Mouse (Mus musculus) ZHBTc4 (cell line): ENCODE measurements around the gene Dctd.
A peak's percentile ranks its signal among the peaks of the same experiment; 100 is the strongest.

Experiments used
- DNase-seq: peaks from one replicate; pipeline ENCODE4 v3.0.0-alpha.2; 2011; ENCODE audit warnings: low read depth, low spot score

The Dctd gene

GRCm38 (mm10) chr8:48098792-48099191, at the start of gene Dctd:
Gene Dctd, plus strand, starts transcription at chr8:48099092.
- DNase-seq, result no peak

DNA sequence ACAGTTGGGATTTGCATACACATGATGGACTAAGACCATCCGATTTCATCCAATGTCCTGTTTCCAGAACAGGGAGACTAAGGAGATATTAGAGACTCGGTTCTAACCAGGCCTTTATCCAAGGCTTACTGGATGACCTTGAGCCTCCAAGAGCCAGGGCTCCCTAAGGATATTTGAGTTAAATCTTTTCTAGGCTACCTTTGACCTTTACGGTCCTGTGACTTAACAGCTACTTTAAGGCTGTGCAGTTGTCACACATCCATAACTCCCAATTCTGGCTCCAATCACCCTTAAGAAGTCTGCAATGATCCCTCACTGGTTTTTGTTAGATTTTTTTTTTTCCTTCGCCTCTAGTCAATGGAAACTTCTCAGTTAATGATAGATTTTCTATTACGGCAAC, 45.3 kb upstream of the Dctd start:
- no peak for DNase-seq

DNA sequence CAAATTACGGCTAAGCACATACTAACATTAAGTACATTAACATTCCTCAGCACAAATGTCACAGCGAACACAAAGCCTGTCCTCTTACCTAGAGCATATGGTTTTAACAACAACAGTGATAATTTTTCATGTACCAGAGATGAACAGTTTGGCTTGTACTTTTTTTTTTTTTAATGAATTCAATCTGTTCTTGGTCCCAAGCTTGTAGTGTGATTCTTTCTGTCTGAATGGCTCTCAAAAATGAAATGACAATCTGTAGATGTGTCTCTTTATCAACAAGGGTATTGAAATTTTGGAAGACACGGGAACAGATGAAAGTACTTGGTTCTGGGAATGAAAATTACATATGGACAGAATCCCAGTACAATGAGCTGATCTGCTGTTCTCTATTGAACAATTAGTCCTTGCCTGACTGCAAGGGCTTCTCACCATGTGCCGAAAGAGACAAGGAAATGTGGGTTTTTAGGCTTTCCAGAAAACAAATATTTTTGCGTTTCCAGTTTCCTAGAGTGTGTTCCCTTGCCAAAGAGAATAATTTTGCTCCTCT, 35.3 kb upstream of the Dctd start:
- DNase-seq, result no peak

DNA sequence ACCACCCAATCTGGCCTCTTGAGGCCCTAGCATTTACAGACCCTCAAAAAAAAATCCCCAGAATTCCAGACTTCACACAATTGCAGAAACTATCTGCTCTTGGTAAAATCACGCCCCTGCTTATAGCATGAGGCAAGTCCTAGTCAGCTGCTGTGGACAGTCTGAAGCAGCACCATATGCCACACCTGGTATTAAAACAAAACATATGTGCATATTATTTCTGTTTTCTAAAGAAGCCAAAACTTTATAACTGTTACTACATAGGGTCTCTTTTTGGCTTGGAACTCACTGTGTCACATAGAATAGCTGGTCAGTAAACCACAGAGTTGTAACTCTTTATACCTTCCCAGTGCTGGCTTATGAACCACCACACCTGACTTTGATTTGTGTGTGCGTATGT, 24.7 kb upstream of the Dctd start:
- no peak for DNase-seq

GRCm38 (mm10) chr8:48082343-48082742, 16.5 kb upstream of the Dctd start:
- no peak for DNase-seq

- DNase-seq, result no peak
Measured at GRCm38 (mm10) chr8:48090661-48091060, 8.2 kb upstream of the Dctd start.

DNA sequence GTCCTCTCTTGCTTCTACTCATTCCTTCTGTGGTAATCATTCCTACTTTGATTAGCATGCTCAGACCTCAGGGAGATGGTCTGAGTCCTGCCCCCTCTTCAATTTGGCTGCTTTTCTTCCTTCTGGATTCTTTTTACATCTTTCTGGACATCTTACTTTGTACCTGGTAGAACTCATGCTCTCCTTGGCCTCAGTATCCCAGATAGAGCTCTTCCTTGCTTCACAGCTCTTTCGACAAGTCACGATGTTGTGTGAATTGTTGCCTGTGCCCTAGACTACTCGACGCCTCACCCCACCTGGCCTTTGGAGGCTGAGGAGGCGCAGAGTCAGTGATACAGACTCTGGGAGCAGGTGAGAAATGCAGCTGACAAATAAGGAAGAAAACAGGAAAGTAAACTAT, 3.5 kb upstream of the Dctd start:
- DNase-seq, result no peak

- peak; percentile 79 for DNase-seq
Measured at GRCm38 (mm10) chr8:48097131-48097794, 1.6 kb upstream of the Dctd start.

DNA sequence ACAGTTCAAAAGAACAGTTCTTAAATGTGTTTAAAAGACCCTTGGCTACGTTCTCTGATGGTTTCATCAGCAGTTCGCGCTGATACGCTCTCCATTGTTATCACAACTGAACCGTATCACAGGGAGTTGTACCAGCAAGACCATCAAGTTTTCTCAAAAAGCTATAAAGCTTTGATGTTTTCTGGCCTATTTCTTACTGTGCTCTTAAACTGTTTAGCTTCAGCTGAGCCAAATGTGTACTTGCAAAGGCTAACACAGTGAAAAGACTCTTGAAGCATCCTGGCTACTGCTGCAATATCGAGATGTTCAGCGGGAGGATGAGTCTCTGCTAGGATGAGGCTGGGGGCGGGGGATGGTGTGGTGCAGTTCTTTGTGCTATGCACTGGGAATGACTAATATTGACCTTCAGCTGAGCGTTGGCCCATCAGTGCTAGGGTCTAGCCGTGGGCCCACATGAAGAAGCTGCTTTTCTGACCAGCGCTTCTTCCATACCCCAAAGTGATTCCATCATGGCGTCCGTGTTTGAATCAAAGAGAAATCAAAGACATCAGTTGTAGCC, 732 bp upstream of the Dctd start:
- peak; percentile 16 for DNase-seq

DNA sequence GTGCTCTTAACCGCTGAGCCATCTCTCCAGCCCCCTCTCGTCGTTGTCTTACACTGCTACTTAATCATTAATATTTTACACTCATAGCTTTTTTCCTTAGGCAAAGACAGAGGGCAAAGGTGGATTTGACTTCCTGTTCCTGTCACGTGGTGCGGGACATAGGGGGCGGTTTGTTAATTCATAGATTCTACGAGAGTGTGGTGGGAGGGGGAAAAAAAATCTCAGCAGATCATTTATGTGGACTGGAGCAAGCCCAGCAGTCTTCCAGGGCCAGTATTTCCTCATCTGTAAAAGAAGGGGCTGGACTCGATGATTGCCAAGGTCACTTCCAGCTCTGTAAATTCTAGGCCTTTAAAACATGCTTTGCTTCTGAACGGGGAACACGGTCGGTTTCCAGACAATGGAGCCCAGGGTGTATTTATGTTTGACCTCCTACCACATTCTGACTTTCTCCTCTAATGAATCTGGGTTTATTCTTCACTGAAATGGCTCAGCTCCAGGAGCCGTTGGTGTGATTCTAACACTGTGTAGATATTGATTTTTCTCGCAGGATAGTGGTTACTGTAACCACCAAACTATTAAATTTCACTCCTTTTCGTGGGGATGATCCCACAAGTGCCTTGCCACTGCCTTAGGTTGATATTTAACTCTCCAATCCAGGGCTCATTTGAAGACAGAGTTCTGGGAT, 1.4 kb downstream of the Dctd start:
- no peak for DNase-seq

DNA sequence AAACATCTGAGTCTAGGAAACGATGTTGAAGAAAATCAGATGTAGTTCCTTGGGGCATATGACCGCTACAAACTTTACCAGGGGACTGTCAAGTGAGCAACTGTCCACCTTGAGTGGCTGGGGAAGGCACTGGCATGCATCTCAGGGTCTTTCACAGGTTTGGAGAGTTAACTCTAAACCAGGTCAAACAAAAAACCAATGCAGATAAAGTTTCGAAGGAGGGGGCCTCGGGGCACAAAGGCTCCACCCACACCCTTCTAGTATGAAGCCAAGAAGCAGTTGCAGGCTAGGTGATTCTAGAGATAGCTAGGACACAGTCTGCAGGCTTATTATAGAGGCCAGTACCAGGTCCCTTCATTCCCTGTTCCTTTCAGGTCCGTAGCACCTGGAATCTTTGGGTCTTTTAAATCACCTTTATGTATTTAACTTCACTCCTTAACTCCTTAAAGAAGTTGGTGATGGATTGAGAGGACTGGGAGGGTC, 10.5 kb downstream of the Dctd start:
- DNase-seq, result no peak

DNA sequence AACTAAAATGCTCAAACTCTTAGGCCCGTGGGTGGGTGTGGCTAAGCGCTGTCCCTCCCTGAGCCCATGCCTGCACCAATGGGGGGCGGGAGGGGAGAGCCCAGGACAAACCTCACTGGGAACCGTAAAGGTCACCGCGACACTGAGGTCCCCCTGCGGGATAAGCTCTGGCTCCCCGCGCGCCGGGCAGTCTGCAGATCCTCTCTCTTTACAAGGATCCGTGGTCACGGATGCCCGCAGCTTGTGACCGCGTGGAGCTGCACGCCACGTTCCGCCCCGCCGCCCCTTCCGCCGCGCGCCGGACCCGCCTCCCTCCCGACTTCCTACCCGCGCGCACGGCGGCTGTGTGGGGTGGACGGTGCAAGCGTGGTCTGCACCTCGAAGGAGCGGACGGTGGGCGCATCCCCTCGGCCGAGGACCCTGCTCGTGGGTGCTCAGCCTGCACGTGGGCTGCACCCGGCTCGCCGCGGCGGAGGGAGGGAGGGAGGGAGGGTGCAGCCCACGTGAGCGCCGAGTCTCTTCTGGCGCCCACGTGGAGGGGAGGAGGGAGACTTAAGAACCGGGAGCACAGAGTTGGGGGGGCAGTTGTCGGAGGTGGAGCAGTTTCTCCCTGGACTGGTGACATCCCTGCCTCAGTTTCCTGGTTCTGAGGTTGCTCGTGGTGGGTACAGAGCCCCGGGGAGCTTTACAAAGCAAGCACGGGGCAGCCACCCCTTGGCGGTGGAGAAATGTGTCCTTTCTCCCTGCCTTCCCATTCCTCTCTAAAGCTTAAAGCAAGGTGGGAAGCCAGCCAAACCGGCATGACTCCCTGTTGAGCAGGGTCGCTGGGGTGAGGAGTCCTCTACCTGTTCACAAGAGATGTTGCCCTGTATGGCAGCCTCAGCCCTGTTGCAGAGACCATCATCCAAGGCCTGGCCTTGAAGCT, 11.2 kb downstream of the Dctd start:
- peak; percentile 91 for DNase-seq

- no peak for DNase-seq
Measured at GRCm38 (mm10) chr8:48114591-48114990, 15.7 kb downstream of the Dctd start.

DNA sequence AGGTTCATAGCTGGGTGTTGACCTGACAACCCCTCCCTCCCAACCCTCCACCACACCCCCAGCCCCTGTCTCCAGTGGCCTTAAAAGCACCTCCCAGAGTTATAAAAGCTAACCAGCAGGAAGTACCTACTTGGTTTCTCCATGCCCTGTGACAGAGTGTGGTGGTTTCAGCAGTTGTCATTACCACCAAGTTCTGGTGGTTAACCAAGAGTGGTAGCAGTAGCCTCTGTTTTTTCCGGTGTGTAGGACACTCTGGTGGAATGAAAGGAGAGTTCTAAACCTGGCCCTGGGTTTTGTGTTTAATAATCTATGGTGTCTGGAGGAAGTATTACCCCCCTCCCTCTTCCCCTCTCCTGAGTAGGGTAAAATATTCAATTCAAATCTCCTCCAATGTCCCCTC, 24.1 kb downstream of the Dctd start:
- no peak for DNase-seq

DNA sequence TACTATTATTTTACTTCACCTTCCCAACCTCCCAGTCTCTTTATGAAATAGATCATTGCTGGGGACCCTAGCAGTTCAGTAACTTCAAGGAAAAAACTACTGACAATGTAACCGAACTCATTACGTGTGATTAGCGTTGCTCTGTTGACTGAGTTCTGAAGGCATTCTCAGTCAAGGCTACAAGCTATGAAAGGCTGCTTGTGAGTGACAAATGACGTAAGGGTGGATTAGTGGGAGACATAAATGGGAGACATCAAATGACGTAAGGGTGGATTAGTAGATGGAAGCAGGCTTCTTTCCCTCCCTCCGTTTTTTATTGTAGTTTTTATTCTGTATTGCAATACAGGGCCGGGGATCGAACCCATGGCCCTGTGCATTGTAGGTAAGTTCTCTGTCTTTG, 26.0 kb downstream of the Dctd start:
- DNase-seq, result no peak

DNA sequence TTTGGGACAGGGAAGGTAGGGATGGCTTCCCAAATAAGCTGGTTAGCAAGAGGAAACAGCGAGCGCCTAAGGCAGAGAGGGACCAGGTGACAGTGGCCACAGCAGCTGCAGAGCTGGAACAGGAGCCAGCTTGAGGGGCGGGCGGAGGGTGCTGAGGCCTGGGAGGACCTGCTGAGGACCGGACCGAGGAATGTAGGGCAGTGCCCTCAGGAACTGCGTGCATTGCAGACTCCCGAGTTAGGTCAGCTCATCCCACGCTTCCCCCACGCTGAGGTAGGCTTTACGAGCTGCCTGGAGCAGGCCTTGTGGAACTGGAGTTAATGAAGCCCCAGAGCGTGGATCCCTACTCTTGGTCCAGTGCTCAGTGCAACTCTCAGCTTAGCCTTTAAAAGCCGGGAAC, 28.1 kb downstream of the Dctd start:
- DNase-seq, result no peak

DNA sequence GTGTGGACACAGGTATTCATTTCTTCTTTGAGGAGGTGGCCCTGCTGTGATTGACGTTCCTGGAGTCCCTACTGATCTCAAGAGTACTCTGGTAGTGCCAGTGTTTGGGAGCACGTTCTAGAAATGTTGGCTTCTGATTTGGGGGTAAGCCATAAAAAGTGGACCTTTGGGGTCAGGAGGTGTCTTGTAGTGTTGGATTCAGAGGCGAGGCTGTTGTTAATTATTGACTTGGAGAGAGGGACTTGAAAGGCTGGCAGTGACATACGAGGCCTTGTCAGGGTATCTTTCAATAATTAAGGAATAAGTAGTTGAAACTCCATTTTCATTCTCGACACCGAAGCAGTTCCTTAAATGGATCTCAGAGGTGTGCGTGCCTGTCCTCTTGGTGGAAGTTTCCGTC, 31.4 kb downstream of the Dctd start:
- DNase-seq, result no peak

GRCm38 (mm10) chr8:48133321-48133720, 34.4 kb downstream of the Dctd start:
- peak; percentile 49 for DNase-seq

DNA sequence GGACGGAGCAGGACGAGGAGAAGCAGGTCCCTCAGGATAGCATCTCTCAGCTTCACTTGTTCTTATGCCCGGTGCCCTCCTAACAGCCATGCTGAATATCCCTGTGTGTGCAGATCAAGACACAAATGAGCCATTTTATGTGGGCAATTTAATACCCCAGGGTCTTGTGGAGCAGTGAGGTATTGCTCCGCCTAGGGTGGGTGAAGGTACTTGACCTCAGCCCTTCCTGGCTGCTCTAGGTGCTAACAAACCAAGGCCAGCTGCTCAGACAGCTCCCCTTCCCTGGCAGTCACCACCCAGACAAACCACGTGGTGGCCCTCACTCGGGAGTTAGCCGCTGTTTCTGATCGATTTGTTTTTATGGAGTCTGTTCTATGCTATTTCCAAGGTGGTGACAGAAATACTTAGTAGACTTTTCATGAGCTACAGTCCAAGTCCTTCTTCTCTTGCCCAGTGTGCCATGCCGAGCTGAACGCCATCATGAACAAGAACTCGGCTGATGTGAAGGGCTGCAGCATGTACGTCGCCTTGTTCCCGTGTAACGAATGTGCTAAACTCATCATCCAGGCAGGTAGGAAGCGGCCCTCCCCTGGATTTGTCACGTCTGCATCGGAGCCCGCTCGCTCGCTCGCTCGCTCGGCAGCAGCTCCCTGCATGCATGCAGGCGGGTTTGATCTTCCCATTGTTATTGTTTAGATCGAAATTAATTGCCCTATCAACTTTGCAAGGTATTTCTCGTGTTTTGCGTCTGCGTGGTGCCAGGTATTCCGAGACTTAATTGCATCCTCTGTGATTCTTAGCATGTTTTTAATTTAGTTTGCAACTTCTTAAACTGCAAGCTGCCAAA, 38.1 kb downstream of the Dctd start:
- peak; percentile 41 for DNase-seq

DNA sequence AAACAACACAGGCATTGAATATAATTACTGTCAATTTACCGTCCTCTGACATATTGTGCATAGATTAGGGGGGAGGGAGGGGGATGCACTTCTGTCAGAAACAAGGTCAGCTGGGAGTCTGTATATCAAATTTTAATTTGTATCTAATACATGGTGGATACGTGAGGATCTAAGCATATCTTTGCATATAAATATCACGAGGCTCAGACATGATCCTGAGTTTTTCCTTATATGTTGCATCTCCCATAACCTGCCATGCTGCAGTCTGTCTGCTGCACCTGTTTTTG, 38.7 kb downstream of the Dctd start:
- no peak for DNase-seq

DNA sequence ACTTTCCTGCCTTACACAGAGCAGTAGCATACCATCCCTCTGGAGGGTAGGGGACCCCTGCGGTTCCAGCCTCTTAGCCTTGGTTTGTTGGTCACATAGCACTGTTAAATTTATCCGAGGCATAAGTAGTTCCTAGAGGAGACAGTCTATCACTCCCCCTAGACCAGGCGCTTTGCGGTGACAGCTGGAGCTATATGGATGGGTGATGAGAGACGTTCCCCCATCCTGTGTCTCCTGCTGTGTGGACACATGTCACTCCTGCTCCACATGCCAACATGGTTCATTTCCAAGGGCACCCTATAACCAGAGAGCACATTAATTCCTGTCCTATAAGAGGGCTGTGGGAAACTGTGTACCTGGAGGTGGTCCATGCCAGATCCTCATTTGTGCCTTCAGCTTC, 42.1 kb downstream of the Dctd start:
- DNase-seq, result no peak
